9 mouse cellular contexts compared by ENCODE assay signal in genomic region chr11:107105227-107105626, GRCm38 (mm10). TPM values are rescaled to one million over a fixed set of nuclear protein-coding genes. Genes with fewer than 3 reads are reported as not detected.
A peak's percentile ranks its signal among the peaks of the same experiment; 100 is the strongest.
DNase-seq lines count a peak whose midpoint lies in the region; ATAC-seq and TF ChIP-seq lines count a peak whose summit lies in the region.
"Had no signal": no experiment of that assay in that cellular context is flagged by ENCODE, and none has a peak within 500 bp of the region (broad histone marks: within the 10 kb centered on the region; RNA-seq: fewer than 3 reads in every experiment).

No protein-coding gene starts in this region.

- no peak overlapping the region for H3K27ac ChIP-seq in ES-Bruce4 (ENCODE audit: insufficient read depth, low read length)
- H3K27ac ChIP-seq in gastrocnemius, adult 2 months, result no peak overlapping the region
- H3K27ac ChIP-seq: liver, embryonic 15.5 days had no signal

- no peak for ATAC-seq in CD4-positive, CD25-positive, alpha-beta regulatory T cell, adult 4 months

- no peak for TF ChIP-seq POLR2A in ES-Bruce4 (IDR thresholded peaks at IDR 0.05; ENCODE audit: insufficient read depth, low read length)

- H3K27me3 ChIP-seq in ES-Bruce4 (ENCODE audit: control insufficient read depth, insufficient read depth, low read length, poor library complexity, severe bottlenecking), result no peaks in the 10 kb centered on the region
- H3K27me3 ChIP-seq: liver, embryonic 15.5 days had no signal

- DNase-seq in CD4-positive, CD25-positive, alpha-beta regulatory T cell, adult 2 months (ENCODE audit: low read depth, low spot score), result peak; percentile 93
- DNase-seq in c-Kit-positive CD71-positive TER-119-positive erythroid progenitor cells, embryonic 14.5 days (ENCODE audit: low spot score), result peak; percentile 68
- peak; percentile 80 for DNase-seq in gastrocnemius, adult 2 months
- peak; percentile 22 to 76 for DNase-seq in layer of hippocampus, adult 18-20 months (ENCODE audit: low spot score in 2 of 2)
- peak; percentile 56 to 84 for DNase-seq in lung, postnatal 4 days
- peak; percentile 54 to 81 for DNase-seq in spleen, postnatal 14 days (ENCODE audit: low spot score in 2 of 2)

- no peak overlapping the region for H3K4me3 ChIP-seq in ES-Bruce4 (ENCODE audit: low read depth, low read length)
- H3K4me3 ChIP-seq in gastrocnemius, adult 2 months, result no peak overlapping the region
- H3K4me3 ChIP-seq: liver, embryonic 15.5 days had no signal

- no peak overlapping the region for H3K9ac ChIP-seq in ES-Bruce4 (ENCODE audit: low read depth, poor library complexity, severe bottlenecking)
- H3K9ac ChIP-seq: liver, embryonic 15.5 days had no signal

- intact Hi-C loops in gastrocnemius, adult 2 months (cut with DNase I), result no loop called here

- TF ChIP-seq CTCF in ES-Bruce4 (IDR thresholded peaks at IDR 0.05; ENCODE audit: low read depth, low read length), result peak; percentile 94
- peak; percentile 86 for TF ChIP-seq CTCF in gastrocnemius, adult 2 months (IDR thresholded peaks at IDR 0.05)

- peaks cover 7% of the 10 kb centered on the region for H3K36me3 ChIP-seq in ES-Bruce4 (ENCODE audit: control insufficient read depth, insufficient read depth, low read length, poor library complexity, severe bottlenecking)

- no peaks in the 10 kb centered on the region for H3K9me3 ChIP-seq in ES-Bruce4 (replicated peaks; ENCODE audit: control insufficient read depth, insufficient read depth, low read length, poor library complexity, severe bottlenecking)
- H3K9me3 ChIP-seq: liver, embryonic 15.5 days had no signal

- peaks cover 4% of the 10 kb centered on the region for H3K4me1 ChIP-seq in ES-Bruce4 (ENCODE audit: control insufficient read depth, insufficient read depth, low read length)

- peak; percentile 42; the same call in 1 of the 2 replicates for TF ChIP-seq EP300 in ES-Bruce4 (IDR thresholded peaks at IDR 0.05; ENCODE audit: insufficient read depth, low read depth, low read length)

RNA-seq across cellular contexts. Expression of gene Bptf, which starts 26.7 kb away (rescaled TPM):
- polyA plus RNA-seq in CD4-positive, CD25-positive, alpha-beta regulatory T cell, adult 4 months (2017; shearing (Covaris generic)), result 10 to 100 TPM; 78.0 to 83.2 TPM
- polyA plus RNA-seq in ES-Bruce4 (2011; ENCODE audit: insufficient read depth, insufficient read length, low read depth, missing spikeins), result 101 and 108 TPM in 2 replicates
- 10 to 100 TPM; 22.4 to 24.2 TPM for total RNA-seq in gastrocnemius, adult 2 months (2021)
- total RNA-seq in layer of hippocampus, adult 18-20 months (2021), result 10 to 100 TPM; 71.7 to 74.0 TPM
